Mouse (Mus musculus): Measurements from ENCODE around the gene 1700025C18Rik. TPM values are rescaled to one million over a fixed set of nuclear protein-coding genes. Genes with fewer than 3 reads are reported as not detected.

1700025C18Rik gene
- polyA plus RNA-seq, 1 experiment = not detected

- no peak overlapping the region for H3K4me3 ChIP-seq (ENCODE audit: insufficient read depth, low read depth, low read length)
- H3K27ac ChIP-seq (ENCODE audit: insufficient read depth, low read depth, low read length) = no peak overlapping the region
- H3K36me3 ChIP-seq (ENCODE audit: control insufficient read depth, insufficient read depth, low read length) = no peaks in the 10 kb centered on the region
- WGBS = 67% methylated on average over 3 of the region's 3 CpGs
- peak; percentile 63 for DNase-seq
- no peaks in the 10 kb centered on the region for H3K27me3 ChIP-seq (replicated peaks; ENCODE audit: control insufficient read depth, insufficient read depth, low read length)
- H3K4me1 ChIP-seq (ENCODE audit: control insufficient read depth, insufficient read depth, low read length) = no peaks in the 10 kb centered on the region
- no peak for TF ChIP-seq POLR2A (IDR thresholded peaks at IDR 0.05; ENCODE audit: low read depth, low read length)
- TF ChIP-seq CTCF (conservative IDR thresholded peaks at IDR 0.05; ENCODE audit: insufficient read depth, insufficient read length, low read depth, low read length) = no peak
Measured at GRCm38 (mm10) chr2:165098861-165099260, 8.3 kb upstream of the 1700025C18Rik start.

GRCm38 (mm10) chr2:165096367-165096766, 5.8 kb upstream of the 1700025C18Rik start:
- TF ChIP-seq POLR2A (IDR thresholded peaks at IDR 0.05; ENCODE audit: low read depth, low read length) (no peak), CTCF (conservative IDR thresholded peaks at IDR 0.05; ENCODE audit: insufficient read depth, insufficient read length, low read depth, low read length) (no peak)
- no peak for DNase-seq
- 26% methylated on average over 10 of the region's 10 CpGs for WGBS

DNA sequence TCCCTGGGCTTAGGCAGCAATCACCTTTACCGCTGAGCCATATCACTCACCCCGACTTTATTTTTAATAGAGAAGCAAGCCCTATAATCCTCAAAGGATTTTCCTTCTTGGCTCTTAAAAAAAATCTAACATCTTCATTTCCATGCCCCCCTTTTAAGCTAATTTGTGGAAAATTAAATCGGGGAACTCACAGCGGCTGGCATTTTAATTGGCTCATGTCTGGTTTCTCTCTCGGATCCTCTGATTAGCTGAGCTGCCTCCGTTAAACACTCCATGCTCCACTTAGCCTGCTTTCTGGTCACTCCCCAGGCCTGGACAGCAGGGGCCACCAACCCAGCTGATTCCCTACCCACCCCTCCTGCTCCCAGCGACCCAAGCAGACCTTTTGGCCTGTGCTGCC, 1.8 kb upstream of the 1700025C18Rik start:
- H3K36me3 ChIP-seq (ENCODE audit: control insufficient read depth, insufficient read depth, low read length) = no peaks in the 10 kb centered on the region
- WGBS = 77% methylated on average over 7 of the region's 7 CpGs
- TF ChIP-seq CTCF (conservative IDR thresholded peaks at IDR 0.05; ENCODE audit: insufficient read depth, insufficient read length, low read depth, low read length) (no peak), POLR2A (IDR thresholded peaks at IDR 0.05; ENCODE audit: low read depth, low read length) (no peak)
- H3K4me1 ChIP-seq (ENCODE audit: control insufficient read depth, insufficient read depth, low read length) = no peaks in the 10 kb centered on the region
- H3K27ac ChIP-seq (ENCODE audit: insufficient read depth, low read depth, low read length) = no peak overlapping the region
- H3K27me3 ChIP-seq (replicated peaks; ENCODE audit: control insufficient read depth, insufficient read depth, low read length) = no peaks in the 10 kb centered on the region
- H3K4me3 ChIP-seq (ENCODE audit: insufficient read depth, low read depth, low read length) = no peak overlapping the region
- DNase-seq = no peak

More at GRCm38 (mm10) chr2:165096367-165096766, 5.8 kb upstream of the 1700025C18Rik start:
- no peaks in the 10 kb centered on the region for H3K4me1 ChIP-seq (ENCODE audit: control insufficient read depth, insufficient read depth, low read length)
- H3K27me3 ChIP-seq (replicated peaks; ENCODE audit: control insufficient read depth, insufficient read depth, low read length) = no peaks in the 10 kb centered on the region
- no peak overlapping the region for H3K4me3 ChIP-seq (ENCODE audit: insufficient read depth, low read depth, low read length)
- H3K36me3 ChIP-seq (ENCODE audit: control insufficient read depth, insufficient read depth, low read length) = no peaks in the 10 kb centered on the region
- no peak overlapping the region for H3K27ac ChIP-seq (ENCODE audit: insufficient read depth, low read depth, low read length)

- no peak for DNase-seq
- TF ChIP-seq CTCF (conservative IDR thresholded peaks at IDR 0.05; ENCODE audit: insufficient read depth, insufficient read length, low read depth, low read length) (no peak), POLR2A (IDR thresholded peaks at IDR 0.05; ENCODE audit: low read depth, low read length) (no peak)
- Histone ChIP-seq H3K4me1 (ENCODE audit: control insufficient read depth, insufficient read depth, low read length) (no peaks in the 10 kb centered on the region), H3K4me3 (ENCODE audit: insufficient read depth, low read depth, low read length) (no peak overlapping the region), H3K27me3 (replicated peaks; ENCODE audit: control insufficient read depth, insufficient read depth, low read length) (no peaks in the 10 kb centered on the region), H3K27ac (ENCODE audit: insufficient read depth, low read depth, low read length) (no peak overlapping the region), H3K36me3 (ENCODE audit: control insufficient read depth, insufficient read depth, low read length) (no peaks in the 10 kb centered on the region)
- 64% methylated on average over 8 of the region's 8 CpGs for WGBS
Measured at GRCm38 (mm10) chr2:165091433-165091965, 949 bp upstream of the 1700025C18Rik start.

DNA sequence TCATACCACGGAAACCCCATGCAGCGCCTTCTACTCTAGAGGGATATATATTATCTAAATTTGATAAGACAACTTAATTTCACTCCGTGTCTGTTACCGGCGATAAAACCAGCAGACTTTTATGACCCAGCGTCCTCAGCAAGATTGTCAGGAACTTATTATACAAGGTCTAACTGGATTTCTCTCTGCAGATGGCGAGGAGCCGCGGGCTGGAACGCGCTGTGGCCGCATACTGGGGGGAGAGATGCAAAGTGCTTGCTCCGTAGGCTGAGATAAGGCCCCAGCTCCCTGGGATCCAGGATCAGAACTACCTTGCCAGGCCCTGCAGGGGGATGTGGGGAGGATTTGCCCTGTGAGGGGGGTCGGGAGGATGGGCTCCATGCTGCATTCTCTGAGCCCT, 1.1 kb downstream of the 1700025C18Rik start:
- Histone ChIP-seq H3K36me3 (ENCODE audit: control insufficient read depth, insufficient read depth, low read length) (no peaks in the 10 kb centered on the region), H3K27me3 (replicated peaks; ENCODE audit: control insufficient read depth, insufficient read depth, low read length) (no peaks in the 10 kb centered on the region), H3K27ac (ENCODE audit: insufficient read depth, low read depth, low read length) (no peak overlapping the region), H3K4me1 (ENCODE audit: control insufficient read depth, insufficient read depth, low read length) (no peaks in the 10 kb centered on the region), H3K4me3 (ENCODE audit: insufficient read depth, low read depth, low read length) (no peak overlapping the region)
- WGBS = 38% methylated on average over 14 of the region's 14 CpGs
- DNase-seq = no peak
- TF ChIP-seq POLR2A (IDR thresholded peaks at IDR 0.05; ENCODE audit: low read depth, low read length) (no peak), CTCF (conservative IDR thresholded peaks at IDR 0.05; ENCODE audit: insufficient read depth, insufficient read length, low read depth, low read length) (no peak)

- TF ChIP-seq POLR2A (IDR thresholded peaks at IDR 0.05; ENCODE audit: low read depth, low read length) = no peak
- TF ChIP-seq CTCF (conservative IDR thresholded peaks at IDR 0.05; ENCODE audit: insufficient read depth, insufficient read length, low read depth, low read length) = no peak
- 87% methylated on average over 4 of the region's 4 CpGs for WGBS
- Histone ChIP-seq H3K27me3 (replicated peaks; ENCODE audit: control insufficient read depth, insufficient read depth, low read length) (no peaks in the 10 kb centered on the region), H3K36me3 (ENCODE audit: control insufficient read depth, insufficient read depth, low read length) (no peaks in the 10 kb centered on the region), H3K4me3 (ENCODE audit: insufficient read depth, low read depth, low read length) (no peak overlapping the region), H3K27ac (ENCODE audit: insufficient read depth, low read depth, low read length) (no peak overlapping the region), H3K4me1 (ENCODE audit: control insufficient read depth, insufficient read depth, low read length) (no peaks in the 10 kb centered on the region)
- no peak for DNase-seq
Measured at GRCm38 (mm10) chr2:165086634-165087033, 3.9 kb downstream of the 1700025C18Rik start.

- Histone ChIP-seq H3K27ac (ENCODE audit: insufficient read depth, low read depth, low read length) (no peak overlapping the region), H3K4me3 (ENCODE audit: insufficient read depth, low read depth, low read length) (no peak overlapping the region)
Measured at GRCm38 (mm10) chr2:165081257-165081656, 9.3 kb downstream of the 1700025C18Rik start.

More at GRCm38 (mm10) chr2:165081257-165081656, 9.3 kb downstream of the 1700025C18Rik start:
- no peak for DNase-seq
- Histone ChIP-seq H3K4me1 (ENCODE audit: control insufficient read depth, insufficient read depth, low read length) (no peaks in the 10 kb centered on the region), H3K27me3 (replicated peaks; ENCODE audit: control insufficient read depth, insufficient read depth, low read length) (no peaks in the 10 kb centered on the region), H3K36me3 (ENCODE audit: control insufficient read depth, insufficient read depth, low read length) (no peaks in the 10 kb centered on the region)
- no peak for TF ChIP-seq POLR2A (IDR thresholded peaks at IDR 0.05; ENCODE audit: low read depth, low read length)
- TF ChIP-seq CTCF (conservative IDR thresholded peaks at IDR 0.05; ENCODE audit: insufficient read depth, insufficient read length, low read depth, low read length) = no peak
- 38% methylated on average over 7 of the region's 7 CpGs for whole genome bisulfite sequencing

All from kidney, adult 2 months (tissue).